Mouse (Mus musculus) forebrain, embryonic 13.5 days (tissue): Measurements from ENCODE around the gene Hint2. TPM values are rescaled to one million over a fixed set of nuclear protein-coding genes. Genes with fewer than 3 reads are reported as not detected.

Source experiments
- ATAC-seq: fragments of 200-750 bp; cut with Nextera tagmentation; 2 replicates; pipeline ENCODE4 v1.8.0; 2017
- H3K27ac ChIP-seq: fragments of 300-500 bp; sonication (generic); 2 replicates; pipeline ENCODE4 v1.5.1; 2015; ENCODE audit warnings: inconsistent platforms, mild to moderate bottlenecking, moderate library complexity
- H3K27me3 ChIP-seq: fragments of 300-500 bp; sonication (generic); 2 replicates; pipeline ENCODE4 v1.6.1; 2015; ENCODE audit warnings: mild to moderate bottlenecking, inconsistent platforms
- H3K36me3 ChIP-seq: fragments of 300-500 bp; sonication (generic); 2 replicates; pipeline ENCODE4 v1.6.1; 2015; ENCODE audit warnings: mild to moderate bottlenecking, inconsistent platforms; ENCODE audit not compliant: poor library complexity, severe bottlenecking
- H3K4me1 ChIP-seq: fragments of 300-500 bp; sonication (generic); 2 replicates; pipeline ENCODE4 v1.6.1; 2015; ENCODE audit warnings: inconsistent platforms
- H3K4me2 ChIP-seq: fragments of 300-500 bp; sonication (generic); 2 replicates; pipeline ENCODE4 v1.6.1; 2015; ENCODE audit warnings: inconsistent platforms, mild to moderate bottlenecking, moderate library complexity
- H3K4me3 ChIP-seq: fragments of 300-500 bp; sonication (generic); 2 replicates; pipeline ENCODE4 v1.5.1; 2015; ENCODE audit warnings: mild to moderate bottlenecking, inconsistent platforms
- H3K9ac ChIP-seq: fragments of 300-500 bp; sonication (generic); 2 replicates; pipeline ENCODE4 v1.6.1; 2015; ENCODE audit warnings: mild to moderate bottlenecking, inconsistent platforms
- H3K9me3 ChIP-seq: fragments of 300-500 bp; sonication (generic); replicated peaks from 2 replicates; pipeline ENCODE4 v1.6.1; 2016; ENCODE audit warnings: inconsistent platforms
- WGBS: fragments of 180-500 bp; shearing (Covaris S2); methylation state at CpG from one replicate; pipeline ENCODE4 v1.1.7; 2015; 5-methylcytosine and 5-hydroxymethylcytosine counted together
- polyA plus RNA-seq: library from polyadenylated mRNA; unstranded; fragments of >200 nt; fragmentation: Nextera tagmentation; extraction: Ambion mirVana; gene quantifications from 2 replicates; pipeline ENCODE4 v1.2.1, GENCODE M21; 2015

The Hint2 gene
- polyA plus RNA-seq, 1 experiment from 2014 or later, result 79.2 TPM

GRCm38 (mm10) chr4:43653161-43654015 is 2.9 kb downstream of the Hint2 start, which contains the start of gene Spag8:
Spag8 (minus strand) TSS chr4:43653594.
- 16% methylated on average over 24 of the region's 24 CpGs for WGBS
- no peak for ATAC-seq
- peak within 1 kb of the TSS; percentile 27; the same call in 1 of the 2 replicates for H3K9ac ChIP-seq
- no peaks in the 10 kb centered on the region for H3K27me3 ChIP-seq
- peaks cover 16% of the 10 kb centered on the region for H3K4me1 ChIP-seq
- peak within 1 kb of the TSS; percentile 29 for H3K4me3 ChIP-seq
- H3K4me2 ChIP-seq, result peak within 1 kb of the TSS; percentile 49
- peaks cover 16% of the 10 kb centered on the region for H3K36me3 ChIP-seq
- 0 out of 2 replicates have a peak, but pooled peaks cover 8% of the 10 kb centered on the region for H3K9me3 ChIP-seq
- H3K27ac ChIP-seq, result no peak within 1 kb of the TSS

GRCm38 (mm10) chr4:43652726-43653125 is 3.5 kb downstream of the Hint2 start:
- Histone ChIP-seq H3K36me3 (peaks cover 16% of the 10 kb centered on the region), H3K4me2 (peak overlapping the region; percentile 49), H3K4me3 (peak overlapping the region; percentile 29), H3K4me1 (peaks cover 16% of the 10 kb centered on the region), H3K9me3 (0 out of 2 replicates have a peak, but pooled peaks cover 8% of the 10 kb centered on the region), H3K9ac (0 out of 2 replicates have a peak overlapping the region, but pooled peaks have one; percentile 23), H3K27me3 (no peaks in the 10 kb centered on the region), H3K27ac (no peak overlapping the region)
- WGBS, result 91% methylated on average over 4 of the region's 4 CpGs
- ATAC-seq, result no peak

DNA sequence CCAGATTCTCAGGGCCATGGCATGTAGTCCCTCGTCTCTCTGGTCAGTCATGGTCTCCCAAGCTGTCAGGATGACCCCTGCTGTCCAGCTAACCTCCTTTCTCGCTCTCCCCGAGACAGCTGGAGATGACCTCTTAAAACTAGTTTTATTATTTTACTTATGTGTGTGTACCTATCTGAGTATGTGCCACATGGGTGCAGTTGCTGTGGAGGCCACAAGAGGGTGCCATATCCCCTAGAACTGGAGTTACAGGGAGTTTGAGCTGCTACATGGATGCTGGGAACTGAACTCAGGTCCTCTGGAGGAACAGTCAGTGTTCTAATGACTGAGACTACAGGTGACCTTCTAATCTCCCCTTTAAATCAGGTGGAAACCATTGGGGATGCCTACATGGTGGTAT is 6.5 kb downstream of the Hint2 start:
- no peak for ATAC-seq
- Histone ChIP-seq H3K4me1 (peaks cover 10% of the 10 kb centered on the region; the same call in 1 of the 2 replicates), H3K27me3 (no peaks in the 10 kb centered on the region), H3K4me2 (no peak overlapping the region), H3K9me3 (0 out of 2 replicates have a peak, but pooled peaks cover 8% of the 10 kb centered on the region), H3K36me3 (peaks cover 19% of the 10 kb centered on the region), H3K4me3 (no peak overlapping the region), H3K27ac (no peak overlapping the region), H3K9ac (no peak overlapping the region)
- 99% methylated on average over 3 of the region's 3 CpGs for WGBS

- Histone ChIP-seq H3K36me3 (peaks cover 13% of the 10 kb centered on the region; the same call in 1 of the 2 replicates), H3K4me3 (no peak overlapping the region), H3K27ac (no peak overlapping the region), H3K9ac (no peak overlapping the region), H3K4me1 (no peaks in the 10 kb centered on the region), H3K9me3 (no peaks in the 10 kb centered on the region), H3K4me2 (no peak overlapping the region), H3K27me3 (no peaks in the 10 kb centered on the region)
- ATAC-seq, result no peak
- WGBS, result 82% methylated on average over 6 of the region's 6 CpGs
These were observed 15.8 kb downstream of the Hint2 start for GRCm38 (mm10) chr4:43640491-43640890.

GRCm38 (mm10) chr4:43640076-43640475 is 16.2 kb downstream of the Hint2 start:
- Histone ChIP-seq H3K9ac (no peak overlapping the region), H3K9me3 (no peaks in the 10 kb centered on the region), H3K27ac (no peak overlapping the region), H3K4me2 (no peak overlapping the region), H3K36me3 (peaks cover 13% of the 10 kb centered on the region; the same call in 1 of the 2 replicates), H3K4me1 (no peaks in the 10 kb centered on the region), H3K4me3 (no peak overlapping the region), H3K27me3 (no peaks in the 10 kb centered on the region)
- WGBS, result 83% methylated on average over 9 of the region's 9 CpGs
- no peak for ATAC-seq

DNA sequence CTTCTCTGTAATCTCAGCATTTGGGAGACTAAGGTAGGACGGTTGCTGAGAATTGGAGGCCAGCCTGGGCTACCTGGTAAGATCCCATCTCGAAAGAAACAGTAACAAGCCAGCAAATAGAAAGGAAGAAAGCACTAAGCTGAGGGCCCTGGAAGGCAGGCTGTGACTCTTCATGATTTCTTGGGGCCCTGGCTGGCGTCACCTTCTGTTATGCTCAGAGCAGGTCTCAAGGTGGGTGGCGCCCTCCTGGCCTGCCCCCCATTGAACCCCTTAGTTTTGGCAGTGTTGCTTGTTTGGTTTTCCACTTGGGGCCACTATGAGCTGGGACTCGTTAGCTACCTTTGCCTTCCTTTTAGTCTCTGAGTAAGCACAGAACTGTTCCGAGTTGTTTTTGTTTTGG is 19.5 kb downstream of the Hint2 start:
- H3K27me3 ChIP-seq, result peaks cover 4% of the 10 kb centered on the region; the same call in 1 of the 2 replicates
- H3K4me2 ChIP-seq, result no peak overlapping the region
- no peaks in the 10 kb centered on the region for H3K9me3 ChIP-seq
- H3K9ac ChIP-seq, result no peak overlapping the region
- WGBS, result 57% methylated on average over 6 of the region's 6 CpGs
- H3K4me1 ChIP-seq, result peaks cover 22% of the 10 kb centered on the region
- H3K27ac ChIP-seq, result no peak overlapping the region
- no peak for ATAC-seq
- H3K36me3 ChIP-seq, result no peaks in the 10 kb centered on the region
- no peak overlapping the region for H3K4me3 ChIP-seq

DNA sequence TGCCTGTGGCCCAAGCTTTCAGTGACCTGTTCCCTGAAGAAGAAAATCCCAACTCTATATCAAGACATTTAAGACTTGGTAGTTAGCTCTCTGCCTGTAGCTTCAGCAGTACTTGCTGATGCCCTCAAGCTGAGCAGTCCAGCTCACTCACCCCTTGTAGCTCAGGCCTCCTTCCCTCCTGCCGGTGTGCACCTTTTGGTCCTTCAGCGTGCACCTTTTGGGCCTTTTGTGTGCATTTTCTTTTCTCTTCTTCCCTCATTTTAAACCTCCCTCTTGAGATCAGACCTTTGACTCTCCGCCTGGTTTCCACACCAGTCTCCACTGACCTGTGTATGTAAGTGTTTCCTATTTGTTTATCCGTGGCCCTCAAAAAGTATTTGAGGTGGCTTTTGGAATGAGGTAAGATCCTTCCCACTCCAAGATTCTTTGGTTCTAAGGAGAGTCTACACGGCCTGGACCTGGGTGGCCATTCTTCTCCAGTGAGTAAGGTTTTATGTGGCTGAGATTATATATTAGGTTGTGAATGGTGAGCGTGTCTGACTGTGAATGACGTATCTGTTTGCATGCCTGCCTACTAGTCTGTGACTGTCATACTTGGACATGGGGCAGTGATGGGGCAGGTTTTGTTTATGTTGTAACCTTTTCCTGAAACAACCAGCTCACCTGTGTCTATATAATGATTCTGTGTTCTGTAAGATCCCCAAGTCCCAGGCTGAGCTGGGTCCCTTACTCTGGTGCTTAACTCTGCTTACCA is 21.5 kb downstream of the Hint2 start:
- peaks cover 4% of the 10 kb centered on the region; the same call in 1 of the 2 replicates for H3K27me3 ChIP-seq
- WGBS, result 84% methylated on average over 7 of the region's 7 CpGs
- ATAC-seq, result no peak

GRCm38 (mm10) chr4:43633736-43634135 is 22.5 kb downstream of the Hint2 start:
- H3K4me1 ChIP-seq, result peaks cover 35% of the 10 kb centered on the region
- H3K4me2 ChIP-seq, result peak overlapping the region; percentile 87; the same call in 1 of the 2 replicates
- H3K9me3 ChIP-seq, result no peaks in the 10 kb centered on the region
- no peak overlapping the region for H3K27ac ChIP-seq
- no peak for ATAC-seq
- 90% methylated on average over 2 of the region's 2 CpGs for WGBS
- no peak overlapping the region for H3K9ac ChIP-seq
- H3K36me3 ChIP-seq, result no peaks in the 10 kb centered on the region
- peaks cover 4% of the 10 kb centered on the region; the same call in 1 of the 2 replicates for H3K27me3 ChIP-seq
- no peak overlapping the region for H3K4me3 ChIP-seq

More for the DNA sequence above, 21.5 kb downstream of the Hint2 start:
- H3K36me3 ChIP-seq, result no peaks in the 10 kb centered on the region
- H3K27ac ChIP-seq, result no peak overlapping the region
- H3K4me2 ChIP-seq, result no peak overlapping the region
- H3K9me3 ChIP-seq, result no peaks in the 10 kb centered on the region
- H3K4me1 ChIP-seq, result peaks cover 34% of the 10 kb centered on the region
- H3K4me3 ChIP-seq, result no peak overlapping the region
- H3K9ac ChIP-seq, result no peak overlapping the region

- Histone ChIP-seq H3K4me1 (peaks cover 35% of the 10 kb centered on the region), H3K27me3 (peaks cover 4% of the 10 kb centered on the region; the same call in 1 of the 2 replicates), H3K27ac (no peak overlapping the region), H3K9ac (no peak overlapping the region), H3K4me2 (peak overlapping the region; percentile 87), H3K9me3 (no peaks in the 10 kb centered on the region), H3K4me3 (no peak overlapping the region), H3K36me3 (no peaks in the 10 kb centered on the region)
- WGBS, result 85% methylated on average over 8 of the region's 8 CpGs
- ATAC-seq, result no peak
These were observed 23.0 kb downstream of the Hint2 start for GRCm38 (mm10) chr4:43633296-43633695.

- peak overlapping the region; percentile 76 for H3K27ac ChIP-seq
- no peaks in the 10 kb centered on the region for H3K9me3 ChIP-seq
- no peak; the same call in 1 of the 2 replicates for ATAC-seq
- peaks cover 35% of the 10 kb centered on the region for H3K4me1 ChIP-seq
- peak overlapping the region; percentile 68 for H3K4me3 ChIP-seq
- no peaks in the 10 kb centered on the region for H3K36me3 ChIP-seq
- 47% methylated on average over 42 of the region's 42 CpGs for WGBS
- H3K4me2 ChIP-seq, result peak overlapping the region; percentile 87
- H3K27me3 ChIP-seq, result peaks cover 4% of the 10 kb centered on the region; the same call in 1 of the 2 replicates
- H3K9ac ChIP-seq, result peak overlapping the region; percentile 96
These were observed 24.0 kb downstream of the Hint2 start for GRCm38 (mm10) chr4:43631956-43632920.
